Mouse (Mus musculus) gastrocnemius, postnatal 10 days (tissue): Measurements from ENCODE around the gene Cmtm4. TPM values are rescaled to one million over a fixed set of nuclear protein-coding genes. Genes with fewer than 3 reads are reported as not detected.
"Not testable (repeated sequence)": the region's sequence is repeated elsewhere in the genome, so short reads cannot be mapped to it uniquely, and the experiment has no call there.

Experiments used
- DNase-seq: peaks from one replicate; pipeline ENCODE4 v3.0.0; 2021; ENCODE audit warnings: mixed read lengths
- total RNA-seq, 2 experiments: library from RNA; stranded (reverse); gene quantifications; 2 replicates each; pipeline ENCODE4 v1.2.3; 2021

Cmtm4 gene
- total RNA-seq, 2 experiments from 2014 or later: 6.3 to 7.6 TPM

- DNase-seq: no peak
Measured at GRCm38 (mm10) chr8:104339229-104339982, 56.2 kb downstream of the Cmtm4 start, which contains the start of gene Cmtm3. Gene Cmtm3, plus strand, starts transcription at chr8:104339410.

GRCm38 (mm10) chr8:104337890-104338289, 57.7 kb downstream of the Cmtm4 start:
- DNase-seq: no peak

GRCm38 (mm10) chr8:104336806-104337205, 58.8 kb downstream of the Cmtm4 start:
- no peak for DNase-seq

GRCm38 (mm10) chr8:104334196-104334595, 61.4 kb downstream of the Cmtm4 start:
- DNase-seq: no peak

GRCm38 (mm10) chr8:104333786-104334185, 61.8 kb downstream of the Cmtm4 start:
- DNase-seq: no peak

- no peak for DNase-seq
Measured at GRCm38 (mm10) chr8:104332665-104333631, 62.7 kb downstream of the Cmtm4 start.

GRCm38 (mm10) chr8:104321930-104322329, 73.7 kb downstream of the Cmtm4 start, which contains the start of gene Cmtm2b:
Gene Cmtm2b, plus strand, starts transcription at chr8:104322230.
- not testable (repeated sequence) for DNase-seq

GRCm38 (mm10) chr8:104321267-104321666, 74.3 kb downstream of the Cmtm4 start, which contains the start of gene Gm11020:
Gene Gm11020, plus strand, starts transcription at chr8:104321567.
- DNase-seq: not testable (repeated sequence)

- DNase-seq: no peak
Measured at GRCm38 (mm10) chr8:104313311-104313710, 82.3 kb downstream of the Cmtm4 start.

GRCm38 (mm10) chr8:104312023-104312422, 83.6 kb downstream of the Cmtm4 start:
- not testable (repeated sequence) for DNase-seq

GRCm38 (mm10) chr8:104309441-104310155, 86.0 kb downstream of the Cmtm4 start, which contains the start of the genes Gm45711 and Cmtm1:
Gene Gm45711, minus strand, starts transcription at chr8:104310081.
Gene Cmtm1, minus strand, starts transcription at chr8:104310145.
- peak; percentile 63 for DNase-seq

GRCm38 (mm10) chr8:104308341-104308740, 87.3 kb downstream of the Cmtm4 start:
- DNase-seq: not testable (repeated sequence)

- DNase-seq: no peak
Measured at GRCm38 (mm10) chr8:104304962-104305361, 90.6 kb downstream of the Cmtm4 start.

- not testable (repeated sequence) for DNase-seq
Measured at GRCm38 (mm10) chr8:104302536-104302935, 93.1 kb downstream of the Cmtm4 start.

GRCm38 (mm10) chr8:104301577-104301976, 94.0 kb downstream of the Cmtm4 start:
- not testable (repeated sequence) for DNase-seq

Other genes starting within 250 kb of the Cmtm4 start
- gene Bean1, start 225.4 kb downstream of the Cmtm4 start, total RNA-seq: 1 to 10 TPM; 1.0 to 1.4 TPM
- 1 to 10 TPM; 5.6 to 7.6 TPM for gene Tk2, start 147.2 kb downstream of the Cmtm4 start, total RNA-seq
- gene Cklf, start 144.9 kb downstream of the Cmtm4 start, total RNA-seq: 10 to 100 TPM in 1 of 2 experiments, 1 to 10 TPM in 1; 6.6 to 10.1 TPM
- not detected for gene Cmtm2a, start 102.6 kb downstream of the Cmtm4 start, total RNA-seq
- not detected for gene Gm45711, start 85.7 kb downstream of the Cmtm4 start, total RNA-seq
- not detected for gene Cmtm1, start 85.7 kb downstream of the Cmtm4 start, total RNA-seq
- not detected for gene Gm11020, start 74.2 kb downstream of the Cmtm4 start, total RNA-seq
- gene Cmtm2b, start 73.6 kb downstream of the Cmtm4 start, total RNA-seq: not detected
- 10 to 100 TPM; 27.4 to 38.9 TPM for gene Cmtm3, start 56.4 kb downstream of the Cmtm4 start, total RNA-seq
- 100 to 1,000 TPM; 101 to 112 TPM for gene Dync1li2, start 47.2 kb upstream of the Cmtm4 start, total RNA-seq
- gene Terb1, start 114.1 kb upstream of the Cmtm4 start, total RNA-seq: not detected
- gene Nae1, start 138.8 kb upstream of the Cmtm4 start, total RNA-seq: 10 to 100 TPM; 27.0 to 27.4 TPM
- gene Car7, start 138.9 kb upstream of the Cmtm4 start, total RNA-seq: 1 to 10 TPM in 1 of 2 experiments, under 1 TPM in 1; 0.56 to 1.6 TPM
- 1 to 10 TPM; 3.8 to 4.7 TPM for gene Pdp2, start 195.6 kb upstream of the Cmtm4 start, total RNA-seq
- under 1 TPM; 0.54 to 0.63 TPM for gene Cdh16, start 228.6 kb upstream of the Cmtm4 start, total RNA-seq
- 10 to 100 TPM; 17.0 to 34.2 TPM for gene Rrad, start 235.5 kb upstream of the Cmtm4 start, total RNA-seq
- 10 to 100 TPM; 38.3 to 48.5 TPM for gene Ciao2b, start 246.2 kb upstream of the Cmtm4 start, total RNA-seq